Mouse (Mus musculus) ES-E14 (cell line): Measurements from ENCODE around the gene Snapc1. TPM values are rescaled to one million over a fixed set of nuclear protein-coding genes. Genes with fewer than 3 reads are reported as not detected.

Source experiments
- DNase-seq: peaks from one replicate; pipeline ENCODE4 v3.0.0-alpha.2; 2013; ENCODE audit warnings: low read depth, low spot score
- H3K27ac ChIP-seq: 2 replicates; pipeline ENCODE4 v1.5.1; 2012; ENCODE audit warnings: low read depth, mild to moderate bottlenecking, low read length, moderate library complexity, mixed read lengths; ENCODE audit not compliant: poor library complexity, insufficient read depth, severe bottlenecking
- H3K36me3 ChIP-seq: 2 replicates; pipeline ENCODE4 v1.6.1; 2012; ENCODE audit warnings: mild to moderate bottlenecking, low read length, moderate library complexity, mixed read lengths; ENCODE audit not compliant: control insufficient read depth, poor library complexity, insufficient read depth, severe bottlenecking
- H3K4me1 ChIP-seq, 2 experiments: fragments of 150-350 bp in 1 of 2; sonication (generic) in 1 of 2; 2 replicates each; pipeline ENCODE4 v1.6.1; 2012; ENCODE audit warnings: low read length in 2 of 2, mild to moderate bottlenecking in 1 of 2, mixed read lengths in 1 of 2; ENCODE audit not compliant: control insufficient read depth in 2 of 2, insufficient read depth in 2 of 2, poor library complexity in 1 of 2
- H3K4me3 ChIP-seq, 2 experiments: fragments of 150-350 bp in 1 of 2; sonication (generic) in 1 of 2; 2 replicates each; pipeline ENCODE4 v1.5.1; 2012; ENCODE audit warnings: low read length in 2 of 2, low read depth in 1 of 2, mild to moderate bottlenecking in 1 of 2, mixed read lengths in 1 of 2; ENCODE audit not compliant: insufficient read depth in 1 of 2, poor library complexity in 1 of 2, severe bottlenecking in 1 of 2
- H3K9ac ChIP-seq: 2 replicates; pipeline ENCODE4 v1.6.1; 2012; ENCODE audit warnings: low read depth, mild to moderate bottlenecking, low read length, mixed read lengths; ENCODE audit not compliant: poor library complexity, insufficient read depth, severe bottlenecking
- H3K9me3 ChIP-seq: fragments of 150-350 bp; sonication (generic); 2 replicates; pipeline ENCODE4 v1.6.1; 2012; ENCODE audit warnings: low read depth, mild to moderate bottlenecking, low read length; ENCODE audit not compliant: control insufficient read depth, insufficient read depth
- CHD2 ChIP-seq: IDR thresholded peaks from 2 replicates; pipeline ENCODE4 v1.6.1; 2014; ENCODE audit warnings: mild to moderate bottlenecking, low read depth, low read length, inconsistent platforms
- HCFC1 ChIP-seq: IDR thresholded peaks from 2 replicates; pipeline ENCODE4 v1.6.1; 2012; ENCODE audit warnings: low read length, inconsistent platforms, borderline replicate concordance; ENCODE audit not compliant: insufficient read depth
- MAFK ChIP-seq: IDR thresholded peaks from 2 replicates; pipeline ENCODE4 v1.6.1; 2014; ENCODE audit warnings: mild to moderate bottlenecking, low read depth, low read length, inconsistent platforms; ENCODE audit not compliant: insufficient read depth
- ZC3H11A ChIP-seq: IDR thresholded peaks from 2 replicates; pipeline ENCODE4 v1.6.1; 2012; ENCODE audit warnings: low read depth, mild to moderate bottlenecking, inconsistent platforms, low read length, borderline replicate concordance
- ZNF384 ChIP-seq: IDR thresholded peaks from 2 replicates; pipeline ENCODE4 v1.6.1; 2012; ENCODE audit warnings: low read depth, low read length, inconsistent platforms
- in situ Hi-C, 2 experiments: fragments of 600-800 bp; cut with MboI; formaldehyde crosslinking; loops; one replicate each; pipeline ENCODE4 v1.15.1; 2025; ENCODE audit warnings: low sequenced_read_pairs in 2 of 2, inconsistent platforms in 1 of 2; ENCODE audit not compliant: unreplicated experiment in 2 of 2
- total RNA-seq: library from RNA; depleted of rRNA; stranded (reverse); fragments of 300-350 nt; gene quantifications from 2 replicates; pipeline ENCODE4 v1.2.3, GENCODE M21; 2012; rRNA removed

Snapc1 gene
- total RNA-seq, 1 experiment = 12.3 TPM

DNA sequence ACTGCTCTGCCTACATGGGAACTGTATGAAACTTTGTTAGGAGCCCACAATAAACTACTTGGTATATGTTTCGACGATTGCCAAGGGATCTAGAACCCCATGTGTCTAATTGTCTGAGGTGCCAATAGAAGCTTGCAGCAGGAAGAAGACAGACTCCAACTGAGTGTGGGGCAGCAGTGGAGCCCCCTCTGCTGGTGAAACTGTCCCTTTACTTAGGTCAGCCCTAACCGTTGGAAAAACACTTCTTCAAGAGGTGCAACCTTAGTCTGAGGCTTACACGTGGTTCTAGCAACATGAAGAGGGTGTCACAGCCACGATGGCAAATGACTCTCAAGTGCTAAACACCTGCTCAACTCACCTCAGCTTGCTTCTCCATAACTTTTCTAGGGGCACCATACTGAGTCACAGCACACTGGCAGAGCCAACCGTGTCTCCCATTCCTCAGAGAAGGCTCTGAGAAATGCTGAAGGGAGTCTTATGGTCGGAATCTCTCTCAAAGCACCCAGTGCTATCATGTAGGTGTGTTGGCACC is 50.5 kb downstream of the Snapc1 start:
- Histone ChIP-seq H3K9ac (no peak overlapping the region), H3K4me3 (no peak overlapping the region), H3K9me3 (no peaks in the 10 kb centered on the region), H3K27ac (no peak overlapping the region), H3K4me1 (no peaks in the 10 kb centered on the region), H3K36me3 (no peaks in the 10 kb centered on the region)
- TF ChIP-seq CHD2 (no peak), HCFC1 (no peak), ZNF384 (no peak), MAFK (no peak), ZC3H11A (no peak)
- in situ Hi-C loops = no loop called here
- no peak for DNase-seq

- in situ Hi-C loops = no loop called here
- H3K9me3 ChIP-seq = no peaks in the 10 kb centered on the region
- H3K4me3 ChIP-seq = no peak overlapping the region
- H3K36me3 ChIP-seq = no peaks in the 10 kb centered on the region
- no peak overlapping the region for H3K27ac ChIP-seq
- TF ChIP-seq MAFK (no peak), CHD2 (no peak), ZC3H11A (no peak), ZNF384 (no peak), HCFC1 (no peak)
- no peak overlapping the region for H3K9ac ChIP-seq
- no peak for DNase-seq
- no peaks in the 10 kb centered on the region for H3K4me1 ChIP-seq
Measured at GRCm38 (mm10) chr12:74015491-74015890, 51.2 kb downstream of the Snapc1 start.

DNA sequence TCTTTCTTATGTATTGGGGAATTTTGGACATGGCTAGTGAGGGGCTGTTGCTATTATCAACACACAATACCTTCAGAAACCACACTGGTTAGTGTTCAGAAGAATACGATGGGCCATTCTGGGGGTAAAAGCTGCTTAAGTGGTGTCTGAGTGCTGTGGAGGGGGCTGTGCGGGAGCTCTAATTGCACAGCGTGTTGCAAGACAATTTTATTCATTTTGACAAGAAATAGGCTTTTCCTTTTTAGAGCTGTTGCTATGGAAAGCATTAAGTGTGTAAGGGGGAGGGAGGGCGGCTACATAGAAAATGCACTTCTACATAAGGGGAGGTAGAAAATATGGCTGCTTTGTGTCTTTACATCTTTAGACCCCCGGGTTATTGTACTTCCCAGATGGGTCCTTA is 59.0 kb downstream of the Snapc1 start:
- no peak for DNase-seq
- TF ChIP-seq ZNF384 (no peak), ZC3H11A (no peak), HCFC1 (no peak), CHD2 (no peak), MAFK (no peak)
- H3K27ac ChIP-seq = no peak overlapping the region
- no peak overlapping the region for H3K9ac ChIP-seq
- no peaks in the 10 kb centered on the region for H3K9me3 ChIP-seq
- H3K4me3 ChIP-seq = no peak overlapping the region
- no peaks in the 10 kb centered on the region for H3K36me3 ChIP-seq
- no peaks in the 10 kb centered on the region for H3K4me1 ChIP-seq
- in situ Hi-C loops = no loop called here

GRCm38 (mm10) chr12:74024912-74025311 is 60.6 kb downstream of the Snapc1 start:
- TF ChIP-seq ZC3H11A (no peak), ZNF384 (no peak), HCFC1 (no peak), MAFK (no peak), CHD2 (no peak)
- Histone ChIP-seq H3K36me3 (no peaks in the 10 kb centered on the region), H3K9ac (no peak overlapping the region), H3K9me3 (no peaks in the 10 kb centered on the region), H3K4me1 (no peaks in the 10 kb centered on the region), H3K4me3 (no peak overlapping the region), H3K27ac (no peak overlapping the region)
- DNase-seq = no peak
- in situ Hi-C loops = no loop called here

Other genes starting within 250 kb of the Snapc1 start
- gene Hif1a, start 63.1 kb upstream of the Snapc1 start, total RNA-seq = 40.2 and 57.6 TPM in 2 replicates
- gene Gm49321, start 26.8 kb upstream of the Snapc1 start, total RNA-seq = 1.7 and 2.9 TPM in 2 replicates
- gene Syt16, start 33.2 kb downstream of the Snapc1 start, total RNA-seq = 0.05 and 0.22 TPM in 2 replicates